Mouse (Mus musculus): ENCODE measurements at regions not wholly inside any gene's neighbourhood (a gene's known extent, or its start where the extent isn't known, plus 50 kb on each side); places are given as distances from the start of the nearest gene placed in this dataset.
"Not testable (repeated sequence)": the region's sequence is repeated elsewhere in the genome, so short reads cannot be mapped to it uniquely, and the experiment has no call there.

- DNase-seq: no peak
These were observed 362.6 kb downstream of the Rfpl4b start for GRCm38 (mm10) chr10:38458975-38459374.

- no peak for DNase-seq
These were observed 363.2 kb downstream of the Rfpl4b start for GRCm38 (mm10) chr10:38458424-38458823.

- no peak for DNase-seq
These were observed 364.8 kb downstream of the Rfpl4b start for GRCm38 (mm10) chr10:38456786-38457185.

- no peak for DNase-seq
These were observed 372.3 kb downstream of the Rfpl4b start for GRCm38 (mm10) chr10:38449263-38449662.

- no peak for DNase-seq
These were observed 373.9 kb downstream of the Rfpl4b start for GRCm38 (mm10) chr10:38447706-38448105.

GRCm38 (mm10) chr10:38447256-38447655 is 374.3 kb downstream of the Rfpl4b start:
- no peak for DNase-seq

GRCm38 (mm10) chr10:38439286-38439685 is 382.3 kb downstream of the Rfpl4b start:
- DNase-seq: no peak

GRCm38 (mm10) chr10:38436907-38437306 is 384.7 kb downstream of the Rfpl4b start:
- no peak for DNase-seq

- DNase-seq: peak; percentile 19 to 43
These were observed 400.0 kb downstream of the Rfpl4b start for GRCm38 (mm10) chr10:38421541-38421940.

GRCm38 (mm10) chr10:38419771-38420170 is 401.8 kb downstream of the Rfpl4b start:
- no peak for DNase-seq

- no peak for DNase-seq
These were observed 438.4 kb downstream of the Rfpl4b start for GRCm38 (mm10) chr10:38383161-38383560.

- peak; percentile 41 to 55 for DNase-seq
These were observed 439.7 kb downstream of the Rfpl4b start for GRCm38 (mm10) chr10:38381873-38382296.

- no peak for DNase-seq
These were observed 441.2 kb downstream of the Rfpl4b start for GRCm38 (mm10) chr10:38380388-38380787.

GRCm38 (mm10) chr10:38366776-38367175 is 454.8 kb downstream of the Rfpl4b start:
- no peak for DNase-seq

- DNase-seq: no peak
These were observed 456.7 kb downstream of the Rfpl4b start for GRCm38 (mm10) chr10:38364876-38365275.

GRCm38 (mm10) chr10:38357539-38358232 is 463.9 kb downstream of the Rfpl4b start:
- no peak for DNase-seq

GRCm38 (mm10) chr10:38353973-38354372 is 467.6 kb downstream of the Rfpl4b start:
- DNase-seq: no peak

- DNase-seq: no peak
These were observed 468.1 kb downstream of the Rfpl4b start for GRCm38 (mm10) chr10:38353526-38353925.

GRCm38 (mm10) chr10:38347029-38347428 is 474.6 kb downstream of the Rfpl4b start:
- DNase-seq: not testable (repeated sequence)

- no peak for DNase-seq
These were observed 481.0 kb downstream of the Rfpl4b start for GRCm38 (mm10) chr10:38340406-38341175.

GRCm38 (mm10) chr10:38308716-38309392 is 512.7 kb downstream of the Rfpl4b start:
- no peak for DNase-seq

- no peak for DNase-seq
These were observed 525.9 kb downstream of the Rfpl4b start for GRCm38 (mm10) chr10:38295724-38296123.

- DNase-seq: no peak
These were observed 532.8 kb downstream of the Rfpl4b start for GRCm38 (mm10) chr10:38288689-38289283.
